Mouse (Mus musculus): ENCODE data around the gene Tex13c2.

GRCm38 (mm10) chrX:42450305-42450704 lies 39.2 kb upstream of the Tex13c2 start:
- no peak for TF ChIP-seq HCFC1 (IDR thresholded peaks at IDR 0.05; ENCODE audit: borderline replicate concordance, insufficient read depth, low read length)
- no peak for TF ChIP-seq ZC3H11A (IDR thresholded peaks at IDR 0.05; ENCODE audit: borderline replicate concordance, low read depth, low read length)

Measured in ES-E14 (cell line).